Mouse (Mus musculus) spleen, postnatal 10 days (tissue): ENCODE measurements around the gene Rnf216.

Experiments
- DNase-seq, 2 experiments: peaks; one replicate each; pipeline ENCODE4 v3.0.0; 2021 to 2022; ENCODE audit warnings: low spot score in 2 of 2

Rnf216 gene

DNA sequence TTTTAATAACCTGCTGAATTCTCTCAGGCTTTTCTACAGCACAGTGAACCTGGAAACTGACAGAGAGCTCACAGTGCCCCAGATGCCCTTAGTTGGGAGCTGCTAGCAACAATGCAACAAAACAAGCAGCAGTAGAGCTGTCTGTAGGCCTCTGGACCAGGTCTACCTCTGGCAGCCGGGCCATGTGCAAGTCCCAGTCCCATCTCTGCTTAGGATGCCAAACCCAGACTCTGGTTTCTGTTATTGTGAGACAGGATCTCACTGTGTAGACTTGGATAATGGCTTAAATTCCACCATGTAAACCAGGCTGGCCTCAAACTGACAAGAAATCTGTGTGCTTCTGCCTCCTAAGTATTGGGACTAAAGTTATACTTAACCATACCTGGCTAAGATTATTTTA is 11.2 kb downstream of the Rnf216 start:
- DNase-seq = no peak

DNA sequence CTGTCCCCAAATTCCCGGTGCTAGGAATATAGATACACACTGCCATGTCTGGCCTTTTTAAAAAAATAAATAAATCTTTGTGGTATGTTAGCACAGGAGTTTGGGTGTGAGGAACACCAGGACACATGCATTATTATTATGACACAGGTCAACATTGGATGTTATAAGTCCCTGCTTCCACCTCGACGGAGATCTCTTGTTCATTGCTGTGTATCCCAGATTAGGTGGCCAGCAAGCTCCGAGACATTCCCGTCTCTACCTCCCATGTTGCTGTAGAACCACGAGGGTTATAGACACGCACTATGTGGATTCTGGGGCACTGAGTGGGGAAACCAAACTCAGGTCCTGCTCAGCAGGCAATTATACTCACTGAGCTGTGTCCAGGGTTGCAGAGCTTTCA is 17.5 kb downstream of the Rnf216 start:
- no peak for DNase-seq

DNA sequence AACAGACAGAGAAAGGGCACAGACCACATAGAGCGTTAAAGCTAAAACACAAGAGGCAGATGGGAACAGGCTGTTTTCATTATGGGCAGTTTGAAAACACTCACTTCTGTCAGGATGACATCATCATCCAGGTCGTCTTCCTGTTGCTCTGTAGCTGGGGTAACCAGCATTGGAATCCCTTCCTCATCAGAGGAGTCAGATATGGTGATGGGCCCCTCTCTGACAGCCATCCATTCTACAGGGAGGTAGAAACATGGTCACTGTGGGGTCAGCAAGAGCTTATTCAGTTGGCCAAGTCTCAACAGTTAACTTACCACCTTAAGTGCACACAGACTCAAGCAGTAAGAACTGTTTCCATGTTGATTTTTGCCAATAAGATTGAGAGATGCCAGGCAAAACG is 19.9 kb downstream of the Rnf216 start:
- DNase-seq = no peak

DNA sequence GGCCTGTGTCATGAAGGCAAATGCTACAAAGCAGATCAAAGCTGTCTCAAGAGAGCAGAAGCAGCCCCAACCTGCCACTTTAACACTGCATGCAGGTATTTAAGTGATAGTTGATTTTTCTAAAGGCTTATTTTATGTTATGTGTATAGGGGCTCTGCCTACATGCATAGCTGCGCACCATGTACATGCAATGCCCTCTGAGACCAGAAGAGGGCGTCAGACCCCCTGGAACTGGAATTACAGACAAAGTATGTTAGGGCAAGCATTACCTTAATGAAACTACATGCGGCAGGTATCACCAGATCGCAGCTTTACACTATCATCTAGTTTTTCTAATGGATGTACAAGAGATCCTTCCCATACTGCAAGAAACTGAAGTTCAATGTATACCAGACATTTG is 27.9 kb downstream of the Rnf216 start:
- peak in 1 of 2 experiments; percentile 68 for DNase-seq

DNA sequence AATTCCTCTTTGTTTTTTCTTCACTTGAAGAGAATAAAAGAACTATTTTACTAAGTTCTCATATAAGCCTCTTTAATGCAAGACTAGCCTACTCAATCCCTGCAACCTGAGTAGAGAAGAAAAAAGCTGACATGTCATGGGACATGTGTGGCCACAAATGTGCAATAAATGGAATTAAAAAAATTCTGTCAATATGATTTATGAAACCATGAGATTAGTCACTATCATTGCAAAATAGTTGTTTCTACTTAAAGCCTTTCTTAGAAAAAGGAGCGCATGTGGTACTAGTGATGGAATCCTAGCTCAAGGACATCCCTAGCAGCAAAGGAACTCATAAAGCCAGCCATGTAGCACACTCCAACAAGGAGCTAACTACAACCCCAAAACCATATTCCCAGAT is 33.0 kb downstream of the Rnf216 start:
- no peak for DNase-seq

DNA sequence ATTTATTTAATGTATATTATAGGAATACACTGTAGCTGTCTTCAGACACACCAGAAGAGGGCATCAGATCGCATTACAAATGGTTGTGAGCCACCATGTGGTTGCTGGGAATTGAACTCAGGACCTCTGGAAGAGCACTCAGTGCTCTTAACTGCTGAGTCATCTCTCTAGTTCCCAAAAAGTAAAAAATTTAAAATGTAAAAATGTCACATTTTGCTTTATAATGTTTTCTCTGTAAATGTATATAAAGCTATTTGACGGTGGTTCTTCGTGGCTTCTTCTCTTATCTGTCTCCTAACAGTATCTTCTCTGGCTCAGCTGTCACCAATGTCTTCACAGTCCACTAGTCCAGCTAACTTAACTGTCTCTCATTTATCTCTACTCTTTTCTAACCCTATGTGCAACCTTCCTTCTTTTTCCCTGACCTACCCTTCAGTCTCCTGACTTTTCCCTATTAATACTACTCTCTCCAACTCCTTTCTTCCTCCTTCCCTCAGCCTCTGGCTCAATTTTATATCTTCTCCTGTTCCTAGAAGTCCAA is 36.1 kb downstream of the Rnf216 start:
- no peak for DNase-seq

DNA sequence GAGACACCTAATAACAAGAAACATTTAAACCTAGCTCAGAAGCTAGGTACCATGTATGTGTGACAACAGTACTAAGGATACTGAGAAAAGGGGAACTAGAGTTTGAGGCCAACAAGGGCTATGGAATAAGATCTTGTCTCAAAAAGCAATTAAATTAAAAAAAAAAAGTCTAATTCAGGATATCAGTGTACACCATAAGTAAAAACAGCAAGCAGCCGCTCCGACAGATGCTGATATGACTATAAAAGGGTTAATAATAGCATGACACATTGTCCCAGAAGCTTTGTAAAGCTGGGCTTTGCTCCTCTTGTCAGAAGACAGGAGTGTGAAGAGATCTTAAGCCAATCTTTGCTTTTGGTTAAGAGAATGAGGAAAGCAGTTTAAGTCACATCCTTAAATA is 36.8 kb downstream of the Rnf216 start:
- DNase-seq = no peak

DNA sequence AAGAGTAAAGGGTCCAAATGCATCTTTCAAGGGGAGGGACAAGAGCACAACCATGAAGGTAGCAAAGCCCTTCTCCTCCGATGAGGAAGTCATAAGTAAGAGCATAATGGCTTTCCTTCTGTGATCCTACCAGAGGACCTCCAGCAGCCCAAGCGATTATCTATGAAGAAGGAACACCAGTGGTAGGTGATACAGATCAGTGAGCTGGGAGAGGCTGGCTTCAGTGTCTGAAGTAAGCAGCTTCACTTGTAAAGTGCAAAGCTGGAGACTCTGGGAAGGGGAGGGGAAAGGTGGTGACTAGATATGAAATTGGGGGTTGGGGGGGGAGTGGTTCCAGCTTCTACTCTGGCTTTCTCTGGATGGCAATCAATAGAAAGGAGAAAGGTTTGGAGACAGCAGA is 43.7 kb downstream of the Rnf216 start:
- no peak for DNase-seq

DNA sequence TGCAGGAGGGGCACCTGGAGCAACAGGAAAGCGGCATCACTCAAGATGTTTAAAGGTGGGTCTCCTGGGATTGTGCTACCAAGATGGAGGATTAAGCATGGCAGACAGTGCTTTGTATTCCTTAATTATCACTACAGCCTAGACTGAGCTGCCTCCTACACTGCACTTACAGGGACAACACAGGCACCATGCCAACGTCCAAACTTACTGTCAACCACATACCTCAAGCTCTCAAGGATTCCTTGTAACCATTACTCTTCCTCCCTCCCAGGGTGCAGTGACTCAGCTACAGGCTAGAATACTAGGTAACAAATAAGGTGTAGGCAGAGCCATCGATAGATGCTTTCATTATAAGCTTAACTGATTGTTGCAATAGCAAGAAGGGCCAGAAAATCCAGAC is 44.4 kb downstream of the Rnf216 start:
- DNase-seq = no peak

DNA sequence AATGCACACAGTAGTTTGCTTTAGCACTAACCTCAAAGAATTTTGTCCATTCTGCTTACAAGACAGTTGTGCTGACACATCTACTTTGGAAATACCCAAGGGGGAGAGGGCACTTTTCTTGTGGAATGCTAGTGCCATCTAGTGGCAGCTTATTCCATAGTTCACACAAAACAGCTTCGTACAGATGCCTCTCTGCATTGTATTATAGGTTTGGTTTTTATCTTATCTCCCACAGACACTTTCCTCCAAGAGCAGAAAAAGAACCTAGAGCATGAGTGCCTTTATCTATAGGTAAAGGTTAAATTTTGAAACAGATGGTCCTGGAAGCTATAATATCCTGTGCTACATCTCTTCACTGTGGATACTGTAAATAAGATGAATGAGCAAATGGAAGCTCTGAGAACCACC is 46.2 kb downstream of the Rnf216 start:
- DNase-seq = peak; percentile 62 to 77

DNA sequence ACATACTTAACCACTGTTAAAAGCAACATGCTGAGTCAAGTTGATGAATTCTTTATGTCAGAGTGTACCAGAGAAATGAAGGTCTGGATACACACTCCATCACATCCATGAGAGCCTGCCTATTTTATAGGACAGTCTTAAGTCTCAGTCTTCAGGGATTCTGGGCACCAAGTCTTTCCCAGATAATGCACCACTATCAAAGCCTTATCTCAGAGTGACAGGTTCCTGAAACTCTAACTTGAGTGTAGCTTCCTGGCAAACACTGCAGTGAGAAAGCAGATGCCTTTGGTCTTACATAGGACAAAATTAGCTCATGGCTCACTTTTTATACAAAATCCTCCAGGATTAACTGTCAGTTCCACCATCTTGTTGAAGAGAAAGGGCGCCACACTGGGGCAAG is 46.7 kb downstream of the Rnf216 start:
- no peak for DNase-seq

DNA sequence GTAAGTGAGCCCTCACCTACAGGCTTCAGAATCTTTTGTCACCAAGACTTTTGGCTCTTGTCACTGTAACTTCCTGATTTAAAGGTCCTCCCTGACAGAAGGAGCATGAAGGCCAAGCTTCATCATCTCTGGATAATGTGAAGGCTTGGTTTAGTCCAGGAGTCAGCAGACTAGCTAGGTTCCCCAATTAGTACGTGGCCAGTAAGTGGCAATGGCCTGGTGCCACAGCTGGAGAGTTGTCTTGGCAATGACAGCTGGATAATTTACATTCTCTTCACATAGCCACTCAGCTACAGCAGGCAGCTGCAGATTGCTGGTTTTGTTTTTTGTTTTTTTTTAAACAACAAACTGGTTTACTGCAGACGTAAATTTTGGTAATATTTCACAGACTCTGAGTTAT is 47.6 kb downstream of the Rnf216 start:
- DNase-seq = no peak

DNA sequence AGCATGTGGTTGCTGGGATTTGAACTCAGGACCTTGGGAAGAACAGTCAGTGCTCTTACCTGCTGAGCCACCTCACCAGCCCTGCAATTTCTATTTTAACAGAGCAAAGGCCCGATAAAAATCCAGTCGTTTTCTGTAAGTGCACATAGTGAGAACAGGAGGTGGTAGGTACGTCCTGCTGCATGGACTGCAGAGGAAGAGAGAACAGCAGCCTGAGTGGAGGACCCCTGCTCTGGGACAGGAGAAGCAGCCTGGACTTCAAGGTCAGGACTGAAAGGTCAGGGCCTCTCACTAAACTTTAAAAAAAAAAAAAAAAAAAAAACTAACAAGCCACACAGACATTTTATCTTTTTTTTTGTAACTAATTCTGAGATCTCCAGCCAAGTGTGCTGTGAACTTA is 50.5 kb downstream of the Rnf216 start:
- DNase-seq = no peak

DNA sequence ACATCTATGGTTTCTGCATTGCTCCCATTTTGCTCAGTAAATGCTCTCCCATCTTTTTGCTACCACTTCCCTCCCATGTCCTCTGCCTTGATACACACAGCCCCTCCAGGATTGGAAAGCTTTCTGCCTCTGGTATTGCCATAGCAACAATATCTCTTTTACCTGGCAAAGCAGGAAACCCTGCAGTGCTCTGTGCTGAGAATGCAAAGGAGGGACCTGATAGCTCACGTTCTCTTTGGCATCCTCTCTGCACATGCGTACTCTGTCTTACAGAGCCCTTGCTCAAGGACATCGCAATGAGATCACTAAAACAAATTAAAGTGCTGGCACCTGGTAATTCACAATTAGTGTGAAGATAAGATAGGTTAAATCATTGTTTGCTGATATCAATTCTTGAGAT is 51.3 kb downstream of the Rnf216 start:
- no peak for DNase-seq

DNA sequence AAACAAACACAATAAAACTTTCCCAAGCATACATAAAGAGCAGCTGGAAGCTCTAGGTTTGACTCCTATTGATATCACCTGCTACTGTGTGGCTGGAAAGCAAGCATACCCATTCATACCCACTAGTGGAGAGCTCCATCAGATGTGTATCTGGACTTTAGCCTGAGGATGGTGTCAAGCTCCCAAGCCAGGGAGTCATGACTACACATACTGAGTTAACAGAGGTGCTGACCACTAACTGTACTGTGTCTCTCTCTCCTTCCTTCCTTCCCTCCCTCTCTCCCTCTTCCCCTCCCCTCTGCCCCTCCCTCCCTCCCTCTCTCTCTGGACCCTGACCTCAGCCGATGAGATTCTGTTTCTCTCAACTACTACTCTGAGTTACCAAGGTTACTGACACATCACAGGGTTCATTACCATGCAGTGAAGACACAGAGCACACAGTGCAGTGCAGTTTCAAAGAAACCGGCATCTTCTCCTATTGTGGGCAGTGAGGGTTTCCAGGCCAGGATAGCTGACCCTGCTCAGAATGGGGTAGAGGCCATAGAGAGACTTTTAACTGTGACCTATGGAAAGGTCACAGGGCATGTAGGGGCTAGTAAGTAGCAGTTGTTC is 51.9 kb downstream of the Rnf216 start:
- DNase-seq = no peak

DNA sequence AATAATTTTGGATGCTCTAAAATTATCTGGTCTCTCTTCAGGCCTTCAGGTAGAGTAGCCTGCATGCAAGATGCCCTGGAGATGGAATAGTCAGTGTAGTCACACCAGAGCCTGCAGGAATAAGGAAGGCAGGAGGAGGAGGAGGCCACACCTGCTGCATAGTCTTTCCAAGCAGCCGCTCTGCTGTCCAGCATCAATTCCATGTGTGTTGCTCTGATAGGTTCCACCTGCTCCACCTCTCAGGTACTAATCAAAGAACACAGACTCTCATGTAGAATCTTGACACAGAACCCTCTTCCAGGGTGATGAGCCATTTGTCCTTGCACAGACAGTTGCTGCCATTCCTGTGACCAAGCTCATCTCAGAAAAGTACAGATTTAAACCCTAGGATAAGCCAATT is 52.8 kb downstream of the Rnf216 start:
- peak in 1 of 2 experiments; percentile 34 for DNase-seq

DNA sequence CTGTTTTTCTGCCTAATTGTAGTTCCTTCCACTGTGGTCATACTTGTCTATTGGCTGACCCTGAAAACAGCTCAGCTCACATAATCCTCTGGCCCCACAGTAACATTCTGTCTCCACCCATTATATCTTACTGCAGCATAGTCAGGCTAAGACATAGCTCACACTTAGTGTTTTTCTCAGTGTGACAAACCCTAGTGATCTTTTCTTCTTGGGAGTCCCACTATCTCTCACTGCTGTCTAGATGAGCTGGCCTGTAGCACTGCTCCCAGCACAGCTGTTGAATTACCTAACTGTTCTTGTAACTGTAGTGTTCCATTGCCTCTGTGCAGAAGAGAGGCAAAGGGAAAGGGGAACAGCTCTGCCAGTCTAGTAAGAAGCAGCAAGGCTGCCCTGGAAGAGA is 53.6 kb downstream of the Rnf216 start:
- no peak for DNase-seq

DNA sequence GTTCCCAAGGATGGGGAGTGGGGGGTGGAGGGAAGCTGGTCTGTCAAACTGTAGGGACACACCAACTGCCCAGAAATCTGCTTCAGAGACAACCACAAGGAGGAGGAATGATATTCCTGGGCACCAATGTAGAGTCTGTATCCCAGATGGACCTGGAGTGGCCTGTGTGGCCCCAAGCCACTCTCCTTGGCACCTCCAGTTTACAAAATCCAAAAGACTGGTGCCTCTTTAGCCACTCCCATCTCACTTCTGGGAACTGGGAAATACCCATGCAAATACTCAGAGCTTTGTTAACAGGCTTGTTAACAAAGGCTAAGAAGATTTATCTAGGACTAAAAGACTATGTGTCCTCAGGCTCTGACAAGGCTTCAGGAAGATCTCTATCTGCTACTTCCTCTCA is 54.1 kb downstream of the Rnf216 start:
- DNase-seq = no peak

DNA sequence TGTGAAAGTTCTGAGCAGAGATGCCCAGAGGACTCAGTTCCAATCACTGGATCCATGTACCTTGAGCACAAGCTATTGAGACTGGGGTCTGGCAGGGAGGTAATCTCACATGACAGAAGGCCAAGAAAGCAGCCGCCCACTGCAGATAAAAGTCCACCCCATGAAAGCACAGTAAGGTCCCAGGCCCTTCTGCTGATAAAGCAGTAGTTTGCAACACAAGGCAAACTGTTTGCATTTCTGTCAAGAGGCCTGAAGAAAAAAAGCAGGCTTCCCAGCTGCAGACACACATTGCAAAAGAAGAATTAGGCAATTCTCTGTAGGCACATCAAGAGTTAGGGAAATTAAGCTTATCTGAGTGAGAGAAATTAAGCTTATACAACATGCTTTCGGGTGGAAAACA is 54.6 kb downstream of the Rnf216 start:
- DNase-seq = peak in 1 of 2 experiments; percentile 71

DNA sequence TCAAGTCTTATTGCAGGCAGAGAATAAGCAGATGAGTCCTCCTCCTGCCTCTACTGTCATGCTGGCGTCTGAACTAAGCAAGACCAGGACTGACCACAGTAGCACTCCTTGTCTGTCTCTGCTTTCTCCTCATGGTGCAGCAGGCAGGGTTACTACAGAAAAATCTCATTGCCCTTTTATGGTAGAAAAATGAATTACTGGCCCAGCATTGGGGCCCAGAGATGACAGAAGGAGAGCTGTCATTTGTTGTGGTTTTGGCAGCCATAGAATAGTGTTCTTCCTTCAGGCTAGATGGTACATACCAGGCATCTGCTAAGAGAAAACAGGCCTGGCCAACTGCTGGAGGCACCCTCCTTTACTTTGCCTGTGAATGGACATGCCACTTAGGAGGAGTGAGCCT is 55.0 kb downstream of the Rnf216 start:
- DNase-seq = no peak

DNA sequence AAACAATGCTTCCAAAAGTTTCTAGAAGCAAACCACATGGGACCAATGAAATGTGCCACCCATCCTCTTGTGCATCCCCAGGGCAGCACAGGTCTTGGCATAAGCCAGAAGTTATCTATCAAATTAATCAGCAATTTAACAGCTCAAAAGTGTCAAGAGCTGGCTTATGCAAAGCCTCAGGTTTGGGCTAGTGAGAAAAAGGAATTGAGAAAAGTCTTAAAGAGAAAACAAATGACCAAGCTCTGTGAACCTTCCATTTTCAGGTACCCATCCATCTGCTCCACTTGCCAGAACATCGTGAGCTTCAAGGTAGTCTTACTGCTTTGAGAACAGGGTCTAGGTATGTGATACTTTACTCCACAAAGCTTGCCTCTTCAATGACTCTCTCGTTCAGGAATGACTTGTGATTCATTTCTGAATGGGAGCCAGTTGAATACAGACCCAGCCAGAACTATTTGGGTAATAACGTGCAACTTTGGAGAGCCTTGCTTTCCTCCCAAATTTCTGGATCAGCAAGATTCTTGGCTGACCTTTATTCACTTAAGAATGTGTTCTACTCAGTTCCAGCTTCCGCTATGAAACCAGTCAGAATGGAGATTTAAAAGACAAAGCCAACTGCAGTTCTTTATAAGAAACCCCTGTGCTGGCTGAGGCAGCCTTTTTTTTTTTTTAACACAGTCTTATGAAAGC is 56.5 kb downstream of the Rnf216 start:
- no peak for DNase-seq

DNA sequence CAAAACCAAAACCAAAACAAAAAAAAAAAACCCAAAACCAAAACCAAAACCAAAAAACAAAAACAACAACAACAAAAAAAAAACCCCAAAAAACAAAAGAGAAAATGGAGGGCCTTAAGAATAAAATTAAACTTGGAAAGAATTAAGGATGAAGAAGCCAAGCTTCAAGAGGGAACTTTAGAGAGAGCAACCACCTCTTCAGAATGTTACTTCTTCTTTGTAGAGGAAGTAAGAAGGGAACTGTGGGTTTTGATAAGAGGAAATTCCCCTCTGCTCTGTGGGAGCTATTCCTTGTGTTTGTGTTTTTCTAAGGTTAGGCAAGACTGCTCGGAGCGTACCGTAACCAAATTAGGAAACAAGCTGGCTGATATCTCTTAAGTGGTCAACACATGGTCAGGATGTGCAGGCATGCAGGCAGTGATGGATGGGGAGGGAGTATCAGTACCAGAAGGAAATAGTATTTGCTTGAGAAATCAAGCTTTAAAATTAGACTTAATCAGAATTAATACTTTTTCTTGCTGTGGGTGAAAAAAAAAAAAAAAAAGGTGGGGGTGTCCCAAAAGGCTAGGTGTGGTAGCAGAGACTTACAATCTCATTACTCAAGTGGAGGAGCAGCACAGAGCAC is 57.2 kb downstream of the Rnf216 start:
- DNase-seq = no peak

DNA sequence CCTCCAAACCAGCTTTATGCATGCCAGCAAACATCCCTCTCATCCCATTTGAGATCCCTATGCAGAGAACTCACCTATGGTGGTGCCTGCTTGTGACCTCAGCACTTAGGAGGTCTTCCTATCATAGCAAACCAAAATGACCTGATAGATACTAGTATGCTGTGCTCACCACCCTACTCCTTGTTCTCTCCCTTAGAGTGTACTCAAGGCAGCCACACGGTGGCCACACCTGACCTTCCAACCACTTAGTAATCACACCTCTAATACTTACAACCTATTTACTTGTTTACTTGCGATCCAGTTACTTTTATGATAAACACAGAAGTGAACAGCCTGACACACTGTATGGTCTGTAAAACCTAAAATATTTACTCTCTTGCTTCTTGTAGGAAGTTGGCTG is 58.1 kb downstream of the Rnf216 start:
- no peak for DNase-seq
